Mouse (Mus musculus): Measurements from ENCODE around the gene Scpep1. TPM values are rescaled to one million over a fixed set of nuclear protein-coding genes. Genes with fewer than 3 reads are reported as not detected.
A peak's percentile ranks its signal among the peaks of the same experiment; 100 is the strongest.

The Scpep1 gene
- total RNA-seq, 1 experiment = 140 TPM

GRCm38 (mm10) chr11:88958851-88959250, 3.6 kb upstream of the Scpep1 start:
- no peaks in the 10 kb centered on the region for H3K36me3 ChIP-seq (ENCODE audit: control insufficient read depth, insufficient read depth, low read length, poor library complexity, severe bottlenecking)
- TF ChIP-seq CHD2 (IDR thresholded peaks at IDR 0.05; ENCODE audit: low read depth, low read length) (no peak), HCFC1 (IDR thresholded peaks at IDR 0.05; ENCODE audit: borderline replicate concordance, insufficient read depth, low read length) (no peak), ZC3H11A (IDR thresholded peaks at IDR 0.05; ENCODE audit: borderline replicate concordance, low read depth, low read length) (no peak), ZNF384 (IDR thresholded peaks at IDR 0.05; ENCODE audit: low read depth, low read length) (no peak), MAFK (IDR thresholded peaks at IDR 0.05; ENCODE audit: insufficient read depth, low read depth, low read length) (no peak)
- no peaks in the 10 kb centered on the region for H3K9me3 ChIP-seq (ENCODE audit: control insufficient read depth, insufficient read depth, low read depth, low read length)
- in situ Hi-C loops (cut with MboI; ENCODE audit: low sequenced_read_pairs in 2 of 2, unreplicated experiment in 2 of 2) = no loop called here
- DNase-seq (ENCODE audit: low read depth, low spot score) = no peak
- no peak overlapping the region for H3K27ac ChIP-seq (ENCODE audit: insufficient read depth, low read depth, low read length, poor library complexity, severe bottlenecking)
- no peak overlapping the region for H3K9ac ChIP-seq (ENCODE audit: insufficient read depth, low read depth, low read length, poor library complexity, severe bottlenecking)
- H3K4me3 ChIP-seq (ENCODE audit: insufficient read depth in 1 of 2, low read depth in 1 of 2, low read length in 2 of 2, poor library complexity in 1 of 2, severe bottlenecking in 1 of 2) = no peak overlapping the region
- peaks cover 0 to 3% of the 10 kb centered on the region in 2 experiments; a peak in 1 of 4 replicates for H3K4me1 ChIP-seq (ENCODE audit: control insufficient read depth in 2 of 2, insufficient read depth in 2 of 2, low read length in 2 of 2, poor library complexity in 1 of 2)

- peak overlapping the region; percentile 41; the same call in 1 of the 2 replicates for H3K27ac ChIP-seq (ENCODE audit: insufficient read depth, low read depth, low read length, poor library complexity, severe bottlenecking)
- DNase-seq (ENCODE audit: low read depth, low spot score) = no peak
- H3K4me1 ChIP-seq (ENCODE audit: control insufficient read depth in 2 of 2, insufficient read depth in 2 of 2, low read length in 2 of 2, poor library complexity in 1 of 2) = peaks cover 2 to 6% of the 10 kb centered on the region in 2 experiments; a peak in 1 of 4 replicates
- in situ Hi-C loops (cut with MboI; ENCODE audit: low sequenced_read_pairs in 2 of 2, unreplicated experiment in 2 of 2) = no loop called here
- H3K9ac ChIP-seq (ENCODE audit: insufficient read depth, low read depth, low read length, poor library complexity, severe bottlenecking) = peak overlapping the region; percentile 71
- peak overlapping the region; percentile 71 to 95 for H3K4me3 ChIP-seq (ENCODE audit: insufficient read depth in 1 of 2, low read depth in 1 of 2, low read length in 2 of 2, poor library complexity in 1 of 2, severe bottlenecking in 1 of 2)
- no peak for TF ChIP-seq ZC3H11A (IDR thresholded peaks at IDR 0.05; ENCODE audit: borderline replicate concordance, low read depth, low read length)
- no peak for TF ChIP-seq ZNF384 (IDR thresholded peaks at IDR 0.05; ENCODE audit: low read depth, low read length)
- peak; percentile 8; the same call in 1 of the 2 replicates for TF ChIP-seq MAFK (IDR thresholded peaks at IDR 0.05; ENCODE audit: insufficient read depth, low read depth, low read length)
- TF ChIP-seq HCFC1 (IDR thresholded peaks at IDR 0.05; ENCODE audit: borderline replicate concordance, insufficient read depth, low read length) = 0 out of 2 replicates have a peak, but pooled peaks have one; percentile 2
- no peak for TF ChIP-seq CHD2 (IDR thresholded peaks at IDR 0.05; ENCODE audit: low read depth, low read length)
- no peaks in the 10 kb centered on the region for H3K9me3 ChIP-seq (ENCODE audit: control insufficient read depth, insufficient read depth, low read depth, low read length)
- peaks cover 18% of the 10 kb centered on the region for H3K36me3 ChIP-seq (ENCODE audit: control insufficient read depth, insufficient read depth, low read length, poor library complexity, severe bottlenecking)
These were observed 462 bp downstream of the Scpep1 start for GRCm38 (mm10) chr11:88954803-88955202.

- TF ChIP-seq HCFC1 (IDR thresholded peaks at IDR 0.05; ENCODE audit: borderline replicate concordance, insufficient read depth, low read length) = no peak
- TF ChIP-seq CHD2 (IDR thresholded peaks at IDR 0.05; ENCODE audit: low read depth, low read length) = no peak
- no peak for TF ChIP-seq MAFK (IDR thresholded peaks at IDR 0.05; ENCODE audit: insufficient read depth, low read depth, low read length)
- TF ChIP-seq ZNF384 (IDR thresholded peaks at IDR 0.05; ENCODE audit: low read depth, low read length) = no peak
- no peak overlapping the region for H3K4me3 ChIP-seq (ENCODE audit: insufficient read depth in 1 of 2, low read depth in 1 of 2, low read length in 2 of 2, poor library complexity in 1 of 2, severe bottlenecking in 1 of 2)
- H3K36me3 ChIP-seq (ENCODE audit: control insufficient read depth, insufficient read depth, low read length, poor library complexity, severe bottlenecking) = peaks cover 18% of the 10 kb centered on the region
- DNase-seq (ENCODE audit: low read depth, low spot score) = no peak
- in situ Hi-C loops (cut with MboI; ENCODE audit: low sequenced_read_pairs in 2 of 2, unreplicated experiment in 2 of 2) = no loop called here
- H3K9me3 ChIP-seq (ENCODE audit: control insufficient read depth, insufficient read depth, low read depth, low read length) = no peaks in the 10 kb centered on the region
- peaks cover 7 to 8% of the 10 kb centered on the region in 2 experiments; a peak in 1 of 4 replicates for H3K4me1 ChIP-seq (ENCODE audit: control insufficient read depth in 2 of 2, insufficient read depth in 2 of 2, low read length in 2 of 2, poor library complexity in 1 of 2)
- H3K9ac ChIP-seq (ENCODE audit: insufficient read depth, low read depth, low read length, poor library complexity, severe bottlenecking) = no peak overlapping the region; the same call in 1 of the 2 replicates
- no peak overlapping the region for H3K27ac ChIP-seq (ENCODE audit: insufficient read depth, low read depth, low read length, poor library complexity, severe bottlenecking)
These were observed 1.7 kb downstream of the Scpep1 start for GRCm38 (mm10) chr11:88953582-88953981.

GRCm38 (mm10) chr11:88952117-88952516, 3.1 kb downstream of the Scpep1 start:
- in situ Hi-C loops (cut with MboI; ENCODE audit: low sequenced_read_pairs in 2 of 2, unreplicated experiment in 2 of 2) = no loop called here
- peak overlapping the region in 1 of 2 experiments; percentile 11; a peak in 1 of 4 replicates for H3K4me3 ChIP-seq (ENCODE audit: insufficient read depth in 1 of 2, low read depth in 1 of 2, low read length in 2 of 2, poor library complexity in 1 of 2, severe bottlenecking in 1 of 2)

More at GRCm38 (mm10) chr11:88952117-88952516, 3.1 kb downstream of the Scpep1 start:
- Histone ChIP-seq H3K36me3 (ENCODE audit: control insufficient read depth, insufficient read depth, low read length, poor library complexity, severe bottlenecking) (peaks cover 18% of the 10 kb centered on the region), H3K27ac (ENCODE audit: insufficient read depth, low read depth, low read length, poor library complexity, severe bottlenecking) (peak overlapping the region; percentile 4; the same call in 1 of the 2 replicates), H3K9me3 (ENCODE audit: control insufficient read depth, insufficient read depth, low read depth, low read length) (no peaks in the 10 kb centered on the region), H3K9ac (ENCODE audit: insufficient read depth, low read depth, low read length, poor library complexity, severe bottlenecking) (no peak overlapping the region; the same call in 1 of the 2 replicates), H3K4me1 (ENCODE audit: control insufficient read depth in 2 of 2, insufficient read depth in 2 of 2, low read length in 2 of 2, poor library complexity in 1 of 2) (peaks cover 12 to 13% of the 10 kb centered on the region in 2 experiments; a peak in 3 of 4 replicates)
- no peak for DNase-seq (ENCODE audit: low read depth, low spot score)
- TF ChIP-seq ZNF384 (IDR thresholded peaks at IDR 0.05; ENCODE audit: low read depth, low read length) (0 out of 2 replicates have a peak, but pooled peaks have one; percentile 9), MAFK (IDR thresholded peaks at IDR 0.05; ENCODE audit: insufficient read depth, low read depth, low read length) (no peak)

All from ES-E14 (cell line).